Mouse (Mus musculus) heart, postnatal 4 days (tissue): ENCODE results near the gene Igsf9. TPM values are rescaled to one million over a fixed set of nuclear protein-coding genes. Genes with fewer than 3 reads are reported as not detected.

Source experiments
- DNase-seq: peaks from one replicate; pipeline ENCODE4 v3.0.0; 2021
- total RNA-seq, 2 experiments: library from RNA; stranded (reverse); gene quantifications; 2 replicates each; pipeline ENCODE4 v1.2.3; 2021

Gene Igsf9
- total RNA-seq, 2 experiments from 2014 or later = 2.5 to 3.1 TPM

DNA sequence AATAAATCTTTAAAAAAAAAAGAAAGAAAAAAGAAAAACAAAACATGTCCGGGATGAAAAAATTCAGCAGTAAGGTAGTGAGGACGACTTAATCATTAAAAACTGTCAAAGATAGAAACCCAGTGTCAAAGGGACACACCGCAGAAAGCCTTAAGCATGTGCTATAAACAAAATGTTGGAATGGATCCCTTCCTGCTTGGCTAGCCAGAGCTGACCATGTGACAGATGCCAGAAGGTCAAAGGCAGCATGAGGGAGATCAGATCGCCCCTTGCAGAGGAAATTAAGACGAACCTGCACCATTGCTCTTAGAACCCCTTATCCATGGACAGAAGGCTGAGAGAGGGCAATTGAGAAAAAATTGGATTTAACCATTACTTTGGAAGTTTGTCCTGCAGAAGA is 12.2 kb upstream of the Igsf9 start:
- no peak for DNase-seq

DNA sequence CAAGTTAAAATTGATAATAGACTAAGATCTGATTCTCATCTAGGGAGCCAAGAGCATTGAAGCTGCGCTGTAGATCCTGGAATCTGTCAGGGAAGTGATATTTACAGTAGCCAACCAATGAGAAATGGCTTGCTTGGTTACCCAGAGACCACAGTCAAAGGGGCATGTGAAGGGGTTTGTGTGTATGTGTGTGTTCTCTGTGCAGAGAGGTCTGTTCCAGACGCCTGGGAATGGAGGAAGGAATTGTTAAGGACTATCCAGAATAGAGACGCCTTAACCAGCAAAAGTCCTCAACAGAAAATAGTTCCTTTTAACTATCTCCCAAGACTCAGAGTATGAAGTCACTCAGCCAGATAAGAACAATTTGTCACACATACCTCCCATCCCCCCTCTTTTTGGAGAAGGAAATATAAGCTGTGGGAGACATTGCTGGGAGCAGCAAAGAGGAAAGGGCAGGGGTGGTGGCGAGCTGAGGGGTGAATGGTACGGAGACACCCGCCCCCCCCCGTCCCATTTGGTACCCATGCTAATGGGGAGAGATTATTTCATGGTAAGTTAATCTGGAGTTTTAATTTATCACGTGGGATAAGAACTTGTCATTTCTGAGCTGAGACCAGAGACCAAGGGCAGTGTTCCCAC is 11.7 kb upstream of the Igsf9 start:
- no peak for DNase-seq

DNA sequence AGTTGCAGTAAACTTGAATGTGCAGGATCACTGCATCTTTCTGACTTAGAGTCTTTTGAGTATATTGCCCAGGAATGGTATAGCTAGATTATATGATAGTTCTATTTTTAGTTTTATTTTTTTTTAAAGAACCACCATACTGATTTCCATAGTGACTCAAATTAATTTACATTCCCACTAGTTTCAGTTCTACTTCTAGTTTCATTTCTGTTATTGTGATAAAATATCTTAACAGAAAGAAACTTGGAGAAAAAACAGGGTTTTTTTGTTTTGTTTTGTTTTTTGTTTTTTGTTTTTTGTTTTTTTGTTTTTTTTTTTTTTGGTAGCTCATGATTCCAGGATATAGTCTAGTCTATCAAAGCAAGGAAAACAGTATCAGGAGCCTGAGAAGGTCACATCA is 8.7 kb upstream of the Igsf9 start:
- no peak for DNase-seq

DNA sequence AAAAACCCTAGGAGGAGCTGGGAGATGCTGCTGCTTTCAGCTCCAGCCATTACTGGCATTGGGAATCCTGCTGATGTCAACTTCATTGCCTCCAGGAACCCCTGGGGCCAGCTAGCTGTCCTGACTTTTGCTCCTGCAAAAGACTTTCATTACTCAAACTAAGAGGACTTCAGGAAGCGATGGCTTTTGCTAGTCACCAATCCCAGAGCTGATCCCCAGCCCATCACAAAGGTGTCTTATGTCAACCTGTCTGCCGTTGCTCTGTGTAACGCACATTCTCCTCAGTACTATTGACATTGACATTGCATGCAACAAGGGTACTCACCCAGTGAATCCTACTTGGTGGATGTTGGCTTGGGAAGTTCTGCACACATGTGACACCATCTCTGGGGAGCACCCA is 7.4 kb upstream of the Igsf9 start:
- no peak for DNase-seq

DNA sequence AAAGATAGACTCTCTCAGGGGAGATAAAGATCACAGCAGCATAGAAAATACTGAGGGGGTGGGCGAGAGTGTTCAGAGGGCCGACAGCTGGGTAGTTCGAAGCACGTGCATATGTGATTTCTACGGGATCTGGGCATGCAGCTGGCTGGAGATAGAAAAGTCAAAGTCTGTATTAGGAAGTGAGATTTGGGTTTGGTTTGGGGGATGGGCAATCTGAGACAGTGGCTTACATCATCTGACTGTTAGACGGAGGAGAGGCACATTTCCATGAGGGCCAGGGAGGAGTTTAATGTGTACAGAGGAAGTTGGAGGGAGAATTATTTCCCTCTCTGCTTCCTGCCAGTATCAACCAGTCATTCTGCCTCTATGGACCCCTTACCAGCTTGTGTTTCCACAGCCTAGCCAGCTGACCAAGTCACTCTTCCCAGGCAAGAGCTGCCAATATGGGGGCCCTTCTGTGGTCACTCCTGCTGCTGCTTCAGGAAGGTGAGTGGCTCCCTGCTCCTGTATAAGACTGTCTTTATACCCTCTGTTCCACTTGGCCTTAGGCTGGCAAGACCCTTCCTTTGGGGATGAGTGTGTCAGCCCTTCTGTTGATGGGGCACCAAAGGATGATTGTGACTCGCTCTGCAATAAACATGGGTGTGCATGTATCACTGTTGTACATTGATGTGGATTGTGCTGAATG is 6.4 kb upstream of the Igsf9 start, which contains the start of gene Slamf9:
TSS of gene Slamf9 (plus strand) at position 305 of the 688 bp plus-strand sequence.
- no peak for DNase-seq

DNA sequence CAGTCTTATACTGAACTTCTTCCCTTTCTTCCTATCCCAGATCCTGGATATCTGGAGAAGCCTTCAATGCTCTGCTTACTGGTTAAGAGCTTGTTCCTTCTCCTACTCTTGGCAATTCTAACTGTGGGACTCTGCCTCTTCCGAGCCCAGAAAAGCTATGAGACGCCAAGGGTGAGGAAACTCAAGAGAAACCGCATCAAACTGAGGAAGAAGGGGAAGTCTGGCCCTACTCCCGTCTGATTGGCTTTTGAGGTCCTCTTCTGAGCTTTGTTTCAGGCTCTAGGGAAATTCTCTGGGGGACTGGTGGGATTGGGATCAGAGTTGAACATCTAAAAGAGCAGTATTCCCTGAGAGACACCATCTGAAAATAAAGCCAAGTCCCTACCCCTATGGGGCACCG is 3.6 kb upstream of the Igsf9 start:
- DNase-seq = no peak

DNA sequence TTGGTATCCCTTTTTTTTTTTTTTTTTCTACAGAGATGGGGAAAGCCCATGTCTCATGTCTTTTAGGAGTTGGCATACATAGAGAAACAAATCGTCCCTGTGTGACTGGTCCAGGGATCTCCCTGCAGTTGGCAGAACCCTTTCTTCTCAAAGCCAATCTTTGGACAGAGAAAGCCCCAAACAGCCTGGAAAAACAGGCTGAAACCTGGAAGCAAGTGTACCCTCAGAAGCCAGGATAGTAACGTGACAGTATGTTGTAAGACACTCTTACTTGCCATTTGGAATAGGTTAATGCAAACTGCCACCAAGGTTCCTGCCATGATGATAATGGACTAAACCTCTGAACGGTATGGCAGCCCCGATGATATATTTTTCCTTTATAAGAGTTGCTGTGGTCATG is 1.2 kb upstream of the Igsf9 start:
- DNase-seq = no peak

DNA sequence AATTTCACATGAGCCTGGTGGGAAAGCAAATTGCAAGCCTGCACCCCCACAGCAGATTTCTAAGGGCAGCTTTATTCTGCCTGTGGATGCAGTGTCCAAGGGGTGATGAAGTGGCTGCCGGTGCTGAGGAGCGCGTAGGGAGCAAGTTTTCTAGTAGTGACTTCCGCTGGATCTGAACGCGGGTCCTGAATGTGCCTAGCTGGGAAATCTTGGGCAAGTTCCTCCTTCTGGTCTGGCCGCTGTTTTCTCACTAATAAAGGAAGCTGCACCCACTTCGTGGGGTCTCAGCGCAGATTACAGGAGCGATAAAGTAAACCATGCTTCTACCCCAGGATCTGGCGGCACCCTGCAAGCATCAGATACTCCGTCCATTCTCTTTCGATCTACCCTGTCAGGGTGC is 477 bp upstream of the Igsf9 start:
- no peak for DNase-seq

DNA sequence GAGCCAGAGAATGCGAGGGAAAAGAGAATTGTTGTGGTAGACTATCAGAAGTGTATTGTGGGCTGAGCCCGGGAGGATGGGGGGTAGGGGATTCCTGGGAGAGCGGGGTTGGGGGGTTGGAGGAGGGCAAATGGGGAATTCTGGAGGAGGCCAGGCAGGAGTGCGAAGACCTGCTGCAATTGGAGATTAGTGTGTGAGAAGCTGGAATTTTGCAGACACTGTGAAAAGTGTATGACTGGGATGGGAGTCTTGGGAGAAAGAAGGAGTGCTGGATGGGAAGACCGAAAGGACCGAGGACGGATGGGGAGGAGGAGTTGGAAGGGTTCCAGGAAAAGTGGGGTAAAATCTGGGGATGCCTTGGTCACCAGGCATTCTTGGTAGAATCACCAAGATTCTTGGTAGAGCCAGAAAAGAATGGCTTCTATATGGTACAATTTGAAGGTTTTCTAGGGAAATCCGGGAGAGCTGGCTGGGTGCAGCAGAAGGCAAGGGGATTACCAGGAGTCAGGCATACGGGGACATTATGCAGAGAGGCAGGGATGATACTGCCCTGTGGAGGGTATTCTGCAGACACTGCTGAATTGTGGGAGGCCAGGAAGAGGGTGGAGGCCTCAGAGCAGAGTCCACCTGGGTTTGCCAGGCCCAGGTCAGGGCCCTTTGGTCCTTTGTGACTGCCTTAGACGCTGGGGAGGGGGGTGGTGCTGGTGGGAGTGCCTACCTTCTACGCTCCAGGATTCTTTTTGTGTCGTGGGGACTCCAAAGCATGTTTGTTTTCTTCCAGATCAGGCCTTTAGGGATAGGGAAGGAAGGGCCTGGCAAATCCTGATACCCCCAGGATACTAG is 1.2 kb downstream of the Igsf9 start:
- DNase-seq = no peak

DNA sequence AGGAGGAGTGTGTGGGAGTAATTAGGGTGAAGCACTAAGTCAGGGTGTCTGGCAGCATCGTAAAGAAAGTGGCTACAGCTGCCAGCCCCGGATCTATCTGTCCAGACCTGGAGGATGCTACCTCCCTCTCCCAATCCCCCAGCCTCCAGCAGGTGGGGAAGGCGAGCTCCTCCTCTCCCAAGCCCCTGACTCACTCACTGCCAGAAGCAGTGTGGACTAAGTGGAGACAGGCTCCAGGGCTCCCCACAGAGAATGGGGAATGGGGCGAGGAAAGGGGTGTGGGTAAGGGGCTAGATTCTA is 1.7 kb downstream of the Igsf9 start:
- no peak for DNase-seq

DNA sequence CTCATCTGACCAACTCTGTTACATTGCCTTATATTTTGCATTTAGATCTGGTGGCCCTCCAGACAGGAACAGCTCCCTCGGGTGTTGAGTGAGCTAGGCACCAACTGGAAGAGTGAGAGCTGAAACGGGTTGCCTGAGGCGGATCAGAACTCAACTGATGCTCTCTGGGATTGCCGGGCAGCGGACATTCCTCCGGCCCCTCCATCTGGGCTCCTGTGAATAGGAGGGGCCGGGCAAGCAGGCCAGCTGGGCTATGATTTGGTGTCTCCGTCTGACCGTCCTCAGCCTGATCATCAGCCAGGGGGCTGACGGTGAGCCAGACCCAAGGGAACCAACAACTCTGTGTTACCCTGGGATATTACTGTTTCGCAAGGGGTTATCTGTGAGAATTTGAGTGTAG is 2.6 kb downstream of the Igsf9 start:
- no peak for DNase-seq

DNA sequence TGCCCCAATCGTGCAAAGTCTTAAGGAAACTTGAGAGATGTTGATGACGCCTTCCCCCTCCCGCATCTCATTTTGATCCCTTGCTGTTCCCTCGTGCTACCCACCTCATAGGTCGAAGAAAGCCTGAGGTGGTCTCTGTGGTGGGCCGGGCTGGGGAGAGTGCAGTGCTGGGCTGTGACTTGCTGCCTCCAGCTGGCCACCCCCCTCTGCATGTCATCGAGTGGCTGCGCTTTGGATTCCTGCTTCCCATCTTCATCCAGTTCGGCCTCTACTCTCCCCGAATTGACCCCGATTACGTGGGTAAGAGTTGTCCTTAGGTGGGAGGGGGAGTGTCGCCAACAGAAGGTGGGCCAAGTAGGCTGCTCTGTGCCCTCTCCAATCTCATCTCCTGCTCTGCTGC is 3.1 kb downstream of the Igsf9 start:
- DNase-seq = no peak

DNA sequence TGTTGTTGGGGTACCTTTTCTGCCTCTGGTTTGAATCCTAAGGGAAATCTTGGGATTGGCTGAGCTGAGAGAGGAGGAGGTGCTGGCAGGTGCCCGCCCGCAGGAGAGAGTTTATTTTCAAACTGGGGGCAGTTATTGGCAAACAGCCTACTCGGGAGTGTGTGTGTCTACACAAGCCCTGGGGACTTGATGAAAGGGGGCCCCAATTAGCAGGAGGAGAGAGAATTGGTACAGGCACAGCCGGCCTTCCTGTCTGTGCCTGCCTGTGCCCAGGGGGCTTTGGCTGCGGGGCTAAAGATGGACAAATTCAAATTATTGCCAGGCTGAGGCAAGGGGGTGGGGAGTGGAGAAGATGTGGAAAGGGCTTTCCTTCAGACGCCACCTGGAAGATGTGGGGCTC is 4.2 kb downstream of the Igsf9 start:
- no peak for DNase-seq

DNA sequence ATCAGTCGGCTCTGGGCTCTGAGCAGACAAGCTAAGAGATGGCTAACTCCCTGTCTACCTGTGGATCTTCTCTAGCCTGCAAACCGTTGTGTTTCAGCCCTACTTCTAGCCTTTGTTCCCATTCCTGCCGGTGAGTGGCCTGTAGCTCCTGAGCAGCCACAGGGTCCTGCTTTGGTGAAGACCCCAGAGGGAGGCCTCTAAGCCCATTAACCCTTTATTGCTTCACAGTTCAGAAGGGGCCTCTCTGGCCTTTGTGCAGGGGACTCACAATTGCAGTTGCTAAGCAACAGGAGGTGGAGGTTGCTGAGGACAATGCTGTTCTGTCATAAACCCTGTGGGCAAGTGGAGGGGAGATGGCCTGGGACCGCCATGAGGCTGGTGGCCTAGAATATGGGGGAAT is 4.6 kb downstream of the Igsf9 start:
- DNase-seq = no peak

DNA sequence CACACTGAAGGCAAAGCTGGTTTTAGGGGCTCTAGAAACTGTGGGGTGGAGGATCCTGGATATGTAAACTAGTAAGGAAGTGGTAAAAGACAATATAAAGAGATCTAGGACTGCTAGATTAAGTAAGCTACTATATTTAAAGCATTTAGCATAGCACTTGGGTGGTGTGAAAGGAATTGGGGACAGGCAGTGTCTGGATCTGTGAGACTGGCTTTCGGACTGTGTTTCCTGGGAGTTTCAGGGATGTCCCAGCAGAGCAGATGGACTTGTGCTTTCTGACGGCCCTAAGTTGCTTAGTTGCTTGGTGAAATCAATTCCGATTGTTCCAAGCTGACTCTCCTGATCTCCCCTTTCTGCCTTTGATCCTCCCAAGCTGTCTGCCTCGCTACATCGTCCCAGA is 5.1 kb downstream of the Igsf9 start:
- DNase-seq = no peak

DNA sequence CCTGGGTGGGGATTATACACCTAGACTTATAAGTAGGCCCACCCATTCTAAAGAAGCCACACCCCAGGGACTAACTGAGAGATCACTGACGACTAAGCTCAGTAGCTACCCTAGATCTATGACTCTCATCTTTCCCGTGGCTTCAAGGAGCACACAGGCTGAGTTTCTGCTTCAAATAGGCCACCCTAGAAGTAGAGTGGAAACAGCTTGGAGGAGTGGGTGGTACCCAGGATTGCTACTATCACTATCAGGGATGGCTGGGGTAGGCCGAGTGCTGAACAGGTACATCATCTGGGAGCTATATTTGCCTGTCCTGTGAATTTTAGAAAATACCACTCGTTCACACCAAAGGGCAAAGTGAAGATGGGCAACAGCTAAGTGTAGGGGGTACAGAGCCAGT is 6.3 kb downstream of the Igsf9 start:
- no peak for DNase-seq

DNA sequence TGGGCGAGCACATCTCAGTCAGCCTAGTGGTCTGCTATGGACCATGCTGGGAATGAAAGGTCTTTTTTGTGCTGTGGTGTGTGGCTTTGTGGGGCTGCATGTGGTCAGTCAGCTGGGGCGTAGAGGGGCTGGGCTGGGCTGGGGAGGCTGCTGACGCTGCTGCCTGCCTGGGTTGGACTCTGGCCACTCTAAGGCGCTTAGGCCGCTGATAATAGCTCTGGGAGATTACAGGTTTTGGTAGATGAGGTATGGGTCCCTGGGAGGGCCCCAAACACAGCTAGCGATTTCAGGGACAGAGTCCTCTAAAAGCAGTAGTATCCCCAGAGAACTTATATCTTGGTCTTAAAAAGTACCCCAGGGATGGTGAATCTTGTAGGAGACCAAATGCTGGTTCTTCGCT is 7.2 kb downstream of the Igsf9 start:
- DNase-seq = no peak

DNA sequence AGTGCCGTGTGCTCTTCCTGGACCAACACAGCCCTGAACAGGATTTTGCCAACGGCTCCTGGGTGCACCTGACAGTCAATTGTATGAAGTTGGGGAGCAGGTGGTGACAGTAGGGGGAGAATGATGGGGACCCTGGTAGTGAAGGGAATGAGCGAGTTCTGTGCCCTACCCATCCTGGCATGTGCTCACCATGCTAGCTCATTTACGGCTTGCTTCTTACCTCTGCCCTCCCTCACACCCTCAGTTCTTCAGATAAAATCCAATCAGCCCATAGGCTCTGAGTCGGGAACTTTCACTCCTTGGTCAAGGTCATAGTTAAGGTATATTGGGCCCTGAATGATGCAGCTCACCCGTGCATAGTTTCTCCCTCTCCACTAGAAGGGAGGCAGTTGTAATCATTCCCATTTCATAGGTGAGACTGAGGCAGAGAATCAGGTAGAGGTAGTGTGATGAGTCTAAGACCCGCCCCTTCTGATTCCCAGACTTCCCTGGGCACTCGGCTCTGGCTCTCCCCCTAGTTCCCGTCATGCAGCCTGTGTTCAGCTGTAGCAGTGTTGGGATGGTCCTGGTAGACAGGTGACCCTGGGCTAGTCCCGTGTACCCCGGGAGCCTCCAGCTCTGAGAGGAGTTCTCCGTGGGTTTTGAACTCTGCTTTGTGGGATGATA is 8.1 kb downstream of the Igsf9 start:
- DNase-seq = no peak

DNA sequence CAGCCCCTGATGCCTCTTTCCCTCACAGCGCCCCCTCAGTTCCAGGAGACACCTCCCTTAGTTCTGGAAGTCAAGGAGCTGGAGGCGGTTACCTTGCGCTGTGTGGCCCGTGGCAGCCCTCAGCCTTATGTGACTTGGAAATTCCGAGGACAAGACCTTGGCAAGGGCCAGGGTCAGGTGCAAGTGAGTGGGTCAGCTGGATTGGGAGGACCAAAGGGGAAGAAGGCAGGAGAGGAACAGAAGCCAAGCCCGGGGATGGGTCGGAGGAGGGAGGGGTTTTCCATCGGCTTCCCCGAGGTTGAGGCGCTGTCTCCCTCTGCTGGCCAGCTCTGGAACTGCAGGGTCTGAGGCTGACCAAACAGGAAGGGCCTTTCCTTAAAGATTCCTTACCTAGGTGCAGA is 8.7 kb downstream of the Igsf9 start:
- DNase-seq = peak; percentile 96

DNA sequence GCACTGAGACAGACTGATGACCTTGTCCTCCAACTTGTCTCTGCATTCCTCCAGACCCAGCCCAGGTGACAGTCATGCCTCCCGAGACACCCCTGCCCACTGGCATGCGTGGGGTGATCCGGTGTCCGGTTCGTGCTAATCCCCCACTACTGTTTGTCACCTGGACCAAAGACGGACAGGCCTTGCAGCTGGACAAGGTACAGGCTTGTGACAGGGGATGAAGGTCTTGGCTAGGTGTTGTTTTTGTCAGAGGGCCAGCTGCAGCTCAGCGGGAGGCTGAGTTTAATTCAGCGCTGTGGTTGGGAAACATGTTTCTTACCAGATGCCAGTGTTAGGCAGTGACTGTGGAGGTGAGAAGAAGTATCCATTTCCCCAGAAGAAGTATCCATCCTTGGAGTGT is 10.5 kb downstream of the Igsf9 start:
- no peak for DNase-seq

DNA sequence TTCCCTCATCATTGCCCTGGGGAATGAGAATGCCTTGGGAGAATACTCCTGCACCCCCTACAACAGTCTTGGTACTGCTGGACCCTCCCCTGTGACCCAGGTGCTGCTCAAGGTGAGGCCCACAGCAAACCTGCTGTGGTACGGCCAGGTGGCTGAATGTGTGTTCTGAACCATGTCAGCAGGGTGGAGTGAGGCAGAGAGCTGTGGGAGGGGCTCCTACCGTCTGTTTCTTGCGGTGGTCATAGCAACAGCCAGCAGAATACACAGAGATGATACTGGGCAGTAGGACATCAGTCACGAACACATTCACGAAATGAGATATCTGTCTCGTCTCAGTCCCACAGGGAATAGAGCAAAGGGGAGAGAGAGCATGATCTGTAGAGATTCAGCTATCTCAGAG is 11.9 kb downstream of the Igsf9 start:
- DNase-seq = no peak

DNA sequence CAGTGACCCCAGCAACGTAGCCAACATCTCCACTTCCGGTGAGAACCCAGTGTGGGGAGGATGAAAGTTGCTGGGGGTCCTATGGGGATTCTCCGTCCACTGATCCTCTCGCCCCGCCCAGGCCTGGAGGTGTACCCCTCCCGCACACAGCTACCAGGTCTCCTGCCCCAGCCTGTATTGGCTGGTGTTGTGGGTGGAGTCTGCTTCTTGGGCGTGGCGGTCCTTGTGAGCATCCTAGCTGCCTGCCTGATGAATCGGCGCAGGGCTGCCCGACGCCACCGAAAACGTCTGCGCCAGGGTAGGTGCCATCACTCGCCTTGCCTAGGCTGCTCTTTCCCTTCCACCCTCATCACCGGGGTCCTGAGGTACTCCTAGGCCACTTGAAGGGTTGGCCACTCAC is 14.4 kb downstream of the Igsf9 start:
- no peak for DNase-seq

DNA sequence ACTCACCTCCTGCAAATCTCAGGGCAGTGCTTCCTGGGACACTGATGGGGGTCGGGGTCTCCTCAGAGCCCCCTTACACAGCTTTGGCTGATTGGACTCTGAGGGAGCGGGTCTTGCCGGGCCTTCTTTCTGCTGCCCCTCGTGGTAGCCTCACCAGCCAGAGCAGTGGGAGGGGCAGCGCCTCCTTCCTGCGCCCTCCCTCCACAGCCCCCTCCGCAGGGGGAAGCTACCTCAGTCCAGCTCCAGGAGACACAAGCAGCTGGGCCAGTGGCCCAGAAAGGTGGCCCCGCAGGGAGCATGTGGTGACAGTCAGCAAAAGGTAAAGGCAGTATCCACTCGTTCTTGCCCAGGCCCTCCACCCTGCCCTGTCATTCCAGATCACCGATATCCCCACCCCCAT is 15.8 kb downstream of the Igsf9 start:
- no peak for DNase-seq
